Mouse (Mus musculus) heart, postnatal 36 days (tissue): ENCODE data around the gene Taf3. TPM values are rescaled to one million over a fixed set of nuclear protein-coding genes. Genes with fewer than 3 reads are reported as not detected.

Source experiments
- DNase-seq, 2 experiments: peaks; one replicate each; pipeline ENCODE4 v3.0.0; 2021 to 2022
- intact Hi-C: fragments of 180-260 bp; cut with DNase I; formaldehyde crosslinking; loops from one replicate; pipeline ENCODE4 v1.15.1; 2025
- total RNA-seq, 2 experiments: library from RNA; stranded (reverse); gene quantifications; 2 replicates each; pipeline ENCODE4 v1.2.3; 2021

Gene Taf3
- total RNA-seq, 2 experiments from 2014 or later: 7.5 to 9.2 TPM

- DNase-seq: no peak
- intact Hi-C loops: no loop called here
These were observed 85.5 kb downstream of the Taf3 start for GRCm38 (mm10) chr2:9962871-9963270.

GRCm38 (mm10) chr2:9961708-9962107, 86.7 kb downstream of the Taf3 start:
- intact Hi-C loops: no loop called here
- no peak for DNase-seq

- DNase-seq: no peak
- intact Hi-C loops: no loop called here
These were observed 90.4 kb downstream of the Taf3 start for GRCm38 (mm10) chr2:9958011-9958410.

GRCm38 (mm10) chr2:9956546-9956945, 91.8 kb downstream of the Taf3 start:
- no peak for DNase-seq
- intact Hi-C loops: no loop called here

- DNase-seq: no peak
- intact Hi-C loops: no loop called here
These were observed 92.5 kb downstream of the Taf3 start for GRCm38 (mm10) chr2:9955576-9956535.

- intact Hi-C loops: no loop called here
- DNase-seq: no peak
These were observed 101.7 kb downstream of the Taf3 start for GRCm38 (mm10) chr2:9946739-9947138.

- DNase-seq: no peak
- intact Hi-C loops: loop anchor here (2.0 kb wide), 1 partner anchor 65 kb away; no protein-coding TSS in a partner anchor
These were observed 102.8 kb downstream of the Taf3 start for GRCm38 (mm10) chr2:9945611-9946010.

- intact Hi-C loops: no loop called here
- no peak for DNase-seq
These were observed 105.4 kb downstream of the Taf3 start for GRCm38 (mm10) chr2:9943011-9943410.

GRCm38 (mm10) chr2:9939250-9939649, 109.1 kb downstream of the Taf3 start:
- no peak for DNase-seq
- intact Hi-C loops: no loop called here

- intact Hi-C loops: no loop called here
- DNase-seq: no peak
These were observed 112.4 kb downstream of the Taf3 start for GRCm38 (mm10) chr2:9935965-9936364.

GRCm38 (mm10) chr2:9926905-9927283, 121.5 kb downstream of the Taf3 start:
- no peak for DNase-seq
- intact Hi-C loops: no loop called here

GRCm38 (mm10) chr2:9926194-9926904, 122.0 kb downstream of the Taf3 start:
- no peak for DNase-seq
- intact Hi-C loops: no loop called here

- intact Hi-C loops: no loop called here
- DNase-seq: no peak
These were observed 129.5 kb downstream of the Taf3 start for GRCm38 (mm10) chr2:9918691-9919471.

- no peak for DNase-seq
- intact Hi-C loops: no loop called here
These were observed 130.8 kb downstream of the Taf3 start for GRCm38 (mm10) chr2:9917602-9918001.

- intact Hi-C loops: no loop called here
These were observed 142.4 kb downstream of the Taf3 start for GRCm38 (mm10) chr2:9905995-9906394.

GRCm38 (mm10) chr2:9903854-9904560, 144.4 kb downstream of the Taf3 start:
- DNase-seq: no peak

More at GRCm38 (mm10) chr2:9905995-9906394, 142.4 kb downstream of the Taf3 start:
- no peak for DNase-seq

GRCm38 (mm10) chr2:9897846-9898245, 150.6 kb downstream of the Taf3 start:
- no peak for DNase-seq
- intact Hi-C loops: no loop called here

More at GRCm38 (mm10) chr2:9903854-9904560, 144.4 kb downstream of the Taf3 start:
- intact Hi-C loops: no loop called here

- intact Hi-C loops: no loop called here
These were observed 152.2 kb downstream of the Taf3 start for GRCm38 (mm10) chr2:9896097-9896770.

GRCm38 (mm10) chr2:9894836-9895593, 153.4 kb downstream of the Taf3 start:
- no peak for DNase-seq
- intact Hi-C loops: no loop called here

More at GRCm38 (mm10) chr2:9896097-9896770, 152.2 kb downstream of the Taf3 start:
- no peak for DNase-seq
